Mouse (Mus musculus) thymus, adult 18-20 months (tissue): ENCODE measurements around the gene Gsdma2.
"Not testable (repeated sequence)": the region's sequence is repeated elsewhere in the genome, so short reads cannot be mapped to it uniquely, and the experiment has no call there.

Experiments used
- DNase-seq, 2 experiments: peaks; one replicate each; pipeline ENCODE4 v3.0.0; 2022; ENCODE audit warnings: mixed read lengths in 2 of 2

The Gsdma2 gene

DNA sequence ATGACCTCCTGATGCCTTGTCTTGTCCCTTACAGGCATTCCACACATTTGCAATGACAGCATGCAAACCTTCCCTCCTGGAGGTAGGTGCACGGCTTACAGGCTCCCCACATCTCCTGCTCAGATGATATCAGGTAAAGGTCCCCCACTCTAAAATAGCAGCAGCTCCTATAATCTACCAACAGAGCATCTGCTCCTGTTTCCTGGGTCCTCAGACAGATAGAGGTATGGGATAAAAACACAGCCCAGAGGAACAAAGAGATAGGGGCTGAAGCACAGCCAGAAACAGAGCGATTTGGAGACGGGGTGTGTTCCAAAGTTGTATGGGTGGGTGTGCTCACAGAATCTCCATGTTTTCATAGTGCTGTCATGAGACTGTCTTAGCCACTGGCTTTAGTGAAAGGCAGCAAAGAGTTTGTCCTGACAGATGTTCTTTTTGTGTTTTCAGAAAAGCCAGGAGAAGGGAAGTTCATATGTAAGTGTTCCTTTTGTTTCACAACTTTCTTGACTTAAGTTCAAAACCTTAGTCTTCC lies 24.8 kb downstream of the Gsdma2 start:
- DNase-seq: no peak

DNA sequence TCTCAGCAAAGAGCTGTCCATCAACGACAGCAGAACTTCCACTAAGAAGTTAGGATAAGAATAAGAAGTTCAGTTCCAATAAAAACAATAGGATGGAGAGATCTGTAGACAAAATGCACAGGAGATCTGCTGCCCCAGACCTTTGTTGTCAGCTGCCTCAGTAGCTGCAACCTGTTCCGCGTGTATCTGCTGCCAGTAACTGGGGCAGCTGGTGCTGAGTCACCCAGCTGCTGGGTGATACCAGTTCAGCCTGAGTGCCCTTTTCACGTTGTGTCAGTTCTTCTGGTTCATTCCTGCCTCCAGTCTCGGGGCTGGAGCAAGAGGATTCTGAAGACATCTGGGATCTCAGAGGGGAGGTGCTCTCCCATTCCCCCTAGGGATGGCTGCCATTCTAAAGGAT lies 25.3 kb downstream of the Gsdma2 start:
- DNase-seq: no peak

DNA sequence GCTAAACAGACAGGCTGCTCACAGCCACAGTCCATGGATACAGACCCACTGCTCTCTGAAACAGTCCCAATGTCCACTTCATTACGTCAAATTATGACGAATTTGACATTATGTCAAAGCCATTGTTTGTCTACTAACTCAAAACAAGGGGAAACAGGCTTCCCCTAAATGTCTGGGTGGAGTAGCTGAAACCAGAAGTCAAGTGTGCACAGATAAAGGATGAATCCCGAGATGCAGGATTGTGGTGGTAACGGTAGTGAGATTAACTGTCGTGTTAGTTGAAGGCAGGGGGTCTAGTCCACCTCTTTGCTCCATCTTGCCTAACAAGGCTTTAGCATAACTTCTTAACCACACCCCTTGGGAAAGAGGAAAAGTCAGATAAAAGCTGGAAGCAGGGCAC lies 25.9 kb downstream of the Gsdma2 start:
- DNase-seq: no peak

DNA sequence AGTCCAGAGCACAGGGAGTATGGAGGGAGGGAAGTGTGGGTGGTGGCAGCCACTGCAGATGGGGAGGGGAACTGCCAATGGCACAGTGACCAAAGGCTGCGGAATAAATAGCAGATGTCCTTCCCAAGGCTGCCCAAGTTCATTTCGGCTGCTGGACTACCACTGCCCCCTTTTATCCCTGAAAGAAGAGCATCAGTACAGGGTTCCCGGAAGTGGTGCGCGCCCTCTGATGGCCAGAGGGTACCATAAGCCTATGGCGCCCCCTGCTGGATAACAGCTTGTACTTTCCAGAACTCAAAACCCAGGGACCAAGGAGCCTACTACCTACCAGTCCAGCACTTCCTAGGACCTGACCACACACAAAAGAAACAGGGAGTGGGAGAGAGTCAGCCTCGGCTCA lies 26.6 kb downstream of the Gsdma2 start:
- DNase-seq: peak; percentile 35 to 36

DNA sequence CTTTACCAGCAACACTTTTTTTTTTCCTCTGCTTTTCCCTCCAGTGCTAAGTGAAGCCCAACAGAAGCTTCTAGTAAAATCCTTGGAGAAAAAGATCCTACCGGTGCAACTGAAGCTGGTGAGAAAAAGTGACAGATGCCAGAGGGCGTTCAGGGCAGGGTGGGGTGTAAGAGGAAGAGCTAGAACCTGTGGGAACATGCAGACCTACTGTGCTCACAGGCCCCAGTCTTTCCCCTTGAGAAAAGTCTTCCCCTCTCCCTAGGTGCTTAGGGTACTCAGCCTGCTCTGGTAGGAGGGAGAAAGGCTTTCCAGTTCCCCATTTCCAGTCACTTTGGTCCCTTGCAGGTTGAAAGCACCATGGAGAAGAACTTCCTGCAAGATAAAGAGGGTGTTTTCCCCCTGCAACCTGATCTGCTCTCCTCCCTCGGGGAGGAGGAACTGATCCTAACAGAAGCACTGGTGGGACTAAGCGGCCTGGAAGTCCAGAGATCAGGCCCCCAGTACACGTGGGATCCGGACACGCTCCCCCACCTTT lies 29.3 kb downstream of the Gsdma2 start:
- DNase-seq: no peak

DNA sequence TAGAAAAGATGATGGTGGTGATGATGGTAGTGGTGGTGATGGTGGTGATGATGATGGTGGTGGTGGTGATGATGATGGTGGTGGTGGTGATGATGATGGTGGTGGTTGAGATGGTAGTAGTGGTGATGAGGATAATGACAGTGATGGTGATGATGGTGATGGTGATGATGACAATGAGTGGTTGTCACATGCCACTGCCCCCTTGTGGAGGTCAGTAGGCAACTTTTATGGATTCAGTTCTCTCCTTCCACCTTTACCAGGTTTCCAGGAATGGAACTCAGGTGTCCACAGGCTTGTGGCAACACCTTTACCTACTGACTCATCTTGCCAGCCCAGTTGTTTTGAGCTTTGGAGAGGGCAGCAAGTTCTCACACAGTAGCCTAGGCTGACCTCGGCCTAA lies 33.5 kb downstream of the Gsdma2 start:
- DNase-seq: no peak

DNA sequence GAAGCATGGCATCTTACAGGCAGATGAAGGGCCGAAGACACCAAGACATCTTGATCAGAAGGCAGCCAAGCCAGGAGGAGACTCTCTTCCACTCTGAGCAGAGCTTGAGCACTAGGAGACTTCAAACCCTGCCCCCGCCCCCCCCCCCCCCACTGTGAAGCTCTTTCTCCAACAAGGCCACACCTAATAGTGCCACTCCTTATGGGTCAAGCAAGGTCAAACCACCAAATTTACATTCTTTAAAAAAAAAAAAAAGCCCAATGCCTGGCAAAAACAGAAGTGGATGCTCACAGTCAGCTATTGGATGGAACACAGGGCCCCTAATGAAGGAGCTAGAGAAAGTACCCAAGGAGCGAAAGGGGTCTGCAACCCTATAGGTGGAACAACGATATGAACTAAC lies 34.0 kb downstream of the Gsdma2 start:
- not testable (repeated sequence) for DNase-seq

DNA sequence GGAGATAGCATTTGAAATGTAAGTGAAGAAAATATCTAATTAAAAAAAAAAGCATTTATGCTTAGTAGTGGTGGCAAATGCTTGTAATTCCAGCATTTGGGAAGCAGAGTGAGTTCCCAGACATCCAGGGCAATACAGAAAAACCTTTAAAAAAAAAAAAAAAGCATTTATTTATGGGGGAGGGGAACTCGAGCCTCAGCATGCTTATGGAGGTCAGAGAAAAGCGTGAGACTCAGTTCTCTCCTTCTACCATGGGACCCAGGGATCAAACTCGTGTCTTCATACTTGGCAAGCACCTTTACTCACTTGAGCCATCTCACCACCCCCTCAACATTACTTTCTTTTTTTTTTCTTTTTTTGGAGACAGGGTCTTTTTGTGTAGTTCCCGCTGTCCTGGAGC lies 34.6 kb downstream of the Gsdma2 start:
- no peak for DNase-seq

DNA sequence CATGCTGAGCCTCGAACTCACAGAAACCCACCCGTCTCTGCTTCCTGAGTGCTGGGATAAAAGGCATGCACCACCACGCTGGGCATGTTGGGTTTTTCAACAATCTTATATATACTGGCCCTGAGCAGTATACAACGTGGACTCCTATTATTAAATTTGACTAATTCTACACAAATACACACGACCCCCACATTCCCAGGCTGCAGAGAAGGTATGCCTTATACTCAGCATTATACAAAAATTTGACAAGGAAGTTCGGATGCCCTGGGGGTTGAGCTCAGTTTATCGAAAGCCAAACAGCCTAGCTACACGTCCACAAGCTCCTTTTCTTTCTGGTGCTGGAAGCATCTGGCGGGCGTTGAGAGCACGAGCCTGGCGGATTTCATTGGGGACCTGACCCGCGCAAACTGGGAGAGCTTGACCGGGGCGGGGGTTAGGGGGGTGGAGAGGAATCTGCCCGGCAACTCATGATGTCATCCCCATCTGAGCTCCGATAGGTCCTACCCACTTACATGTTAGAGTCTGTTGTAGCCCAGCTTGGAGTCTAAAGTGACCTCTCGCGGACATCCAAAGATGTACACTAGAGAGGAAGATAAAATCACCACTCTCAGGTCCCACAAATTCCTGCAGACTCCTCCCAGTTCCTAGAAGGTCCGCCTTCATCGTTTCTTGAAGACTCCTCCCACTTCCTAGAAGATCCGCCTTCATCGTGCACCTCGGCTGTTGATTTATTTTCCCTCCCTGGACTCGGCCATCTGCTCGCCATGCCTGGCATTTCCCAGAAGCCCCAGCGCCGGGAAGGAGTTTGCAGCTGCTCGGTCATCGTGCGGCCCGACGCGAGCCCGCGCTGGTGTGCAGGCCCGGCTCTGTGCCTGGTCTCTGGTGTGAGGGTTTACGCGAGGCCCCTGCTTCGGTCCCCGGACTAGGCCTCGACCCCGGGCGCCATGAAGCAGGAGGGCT lies 35.5 kb downstream of the Gsdma2 start, which contains the start of gene Psmd3:
Gene Psmd3, plus strand, starts transcription at position 769 of the 960 bp plus-strand sequence.
- peak; percentile 90 to 93 for DNase-seq

DNA sequence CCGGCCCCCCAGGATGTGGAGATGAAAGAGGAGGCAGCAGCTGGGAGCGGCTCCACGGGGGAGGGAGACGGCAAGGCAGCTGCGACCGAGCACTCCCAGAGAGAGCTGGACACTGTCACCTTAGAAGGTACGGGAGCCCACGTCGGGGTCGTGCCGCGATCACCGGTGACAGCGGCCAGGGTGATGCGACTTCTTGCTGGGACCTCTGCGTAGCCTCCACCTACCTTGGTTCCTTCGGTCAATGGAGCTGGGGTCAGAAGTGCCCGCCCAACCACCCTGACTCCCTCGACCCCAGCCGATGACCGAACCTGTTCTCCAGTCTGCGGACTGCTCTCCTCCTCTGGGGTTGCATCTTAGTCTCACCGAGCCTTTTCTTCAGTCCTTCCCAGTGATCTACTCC lies 36.3 kb downstream of the Gsdma2 start:
- DNase-seq: no peak

DNA sequence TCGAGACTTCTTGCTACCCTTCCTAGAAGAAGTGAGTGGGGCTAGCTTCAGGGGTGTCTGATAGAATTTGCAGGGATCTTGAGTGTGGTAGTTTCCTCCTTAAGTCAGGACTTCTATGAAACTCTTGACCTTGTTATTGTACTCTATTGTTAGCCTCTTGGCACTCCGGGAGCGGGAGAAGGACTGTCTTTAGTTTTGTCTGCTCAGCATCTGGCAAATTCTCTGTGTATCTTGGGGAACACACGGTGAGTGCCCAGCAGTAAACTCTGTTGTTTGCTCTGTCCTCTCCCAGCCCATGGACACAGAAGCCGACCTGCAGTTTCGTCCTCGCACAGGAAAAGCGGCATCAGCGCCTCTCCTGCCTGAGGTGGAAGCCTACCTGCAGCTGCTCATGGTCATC lies 39.1 kb downstream of the Gsdma2 start:
- DNase-seq: no peak

DNA sequence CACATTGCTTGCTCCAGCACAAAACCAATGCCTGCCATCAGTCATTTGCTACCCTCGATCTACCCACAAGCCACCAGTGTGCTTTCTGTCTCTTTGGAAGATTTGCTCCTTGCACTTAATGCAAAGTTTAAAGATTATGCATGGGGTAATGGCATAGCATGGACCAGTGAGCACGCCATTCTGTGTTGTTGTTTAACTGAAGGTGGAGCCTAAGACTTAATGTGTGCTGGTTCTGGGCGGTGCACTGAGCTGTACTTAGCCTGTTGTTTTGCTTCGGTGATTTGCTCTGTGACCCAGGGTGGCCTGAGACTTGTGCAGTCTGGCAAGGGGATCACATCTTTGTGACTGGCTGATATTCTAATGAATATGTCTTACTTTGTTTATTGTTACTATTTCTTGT lies 40.4 kb downstream of the Gsdma2 start:
- DNase-seq: no peak

DNA sequence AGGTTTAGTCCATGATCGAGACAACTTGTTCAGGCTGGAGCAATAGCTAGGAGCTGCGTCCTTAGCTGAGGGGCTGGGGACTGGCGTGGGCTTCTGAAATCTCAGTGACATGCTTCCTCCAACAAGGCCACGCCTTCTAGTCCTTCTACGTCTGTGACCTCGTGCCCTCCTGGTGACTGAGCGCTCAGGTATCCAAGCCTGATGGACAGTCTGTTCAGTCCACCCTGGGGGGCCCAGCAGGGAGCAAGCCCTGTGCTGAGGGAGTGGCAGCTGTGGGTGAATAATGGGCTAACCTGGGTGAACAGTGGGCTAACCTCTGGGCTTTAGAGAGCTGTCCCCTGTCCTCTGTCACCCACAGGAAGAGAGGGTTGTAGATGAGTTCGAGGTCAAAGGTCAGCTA lies 41.5 kb downstream of the Gsdma2 start:
- no peak for DNase-seq

DNA sequence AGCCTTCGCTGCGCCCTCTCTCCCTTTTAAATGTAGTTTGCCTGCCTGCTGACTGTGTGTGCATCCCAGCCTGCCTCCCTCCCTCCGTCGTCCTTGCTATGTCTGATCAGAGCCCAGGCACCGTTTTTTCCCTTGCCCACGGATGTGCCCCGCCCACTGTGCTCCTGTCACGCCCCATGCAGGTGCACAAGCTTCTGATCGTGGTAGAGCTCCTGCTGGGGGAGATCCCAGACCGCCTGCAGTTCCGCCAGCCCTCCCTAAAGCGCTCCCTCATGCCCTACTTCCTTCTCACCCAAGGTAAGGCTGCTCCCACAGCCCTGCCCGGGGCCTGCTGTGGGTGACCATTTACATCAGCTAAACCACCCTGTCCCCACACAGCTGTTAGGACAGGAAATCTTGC lies 46.6 kb downstream of the Gsdma2 start:
- DNase-seq: peak; percentile 81

DNA sequence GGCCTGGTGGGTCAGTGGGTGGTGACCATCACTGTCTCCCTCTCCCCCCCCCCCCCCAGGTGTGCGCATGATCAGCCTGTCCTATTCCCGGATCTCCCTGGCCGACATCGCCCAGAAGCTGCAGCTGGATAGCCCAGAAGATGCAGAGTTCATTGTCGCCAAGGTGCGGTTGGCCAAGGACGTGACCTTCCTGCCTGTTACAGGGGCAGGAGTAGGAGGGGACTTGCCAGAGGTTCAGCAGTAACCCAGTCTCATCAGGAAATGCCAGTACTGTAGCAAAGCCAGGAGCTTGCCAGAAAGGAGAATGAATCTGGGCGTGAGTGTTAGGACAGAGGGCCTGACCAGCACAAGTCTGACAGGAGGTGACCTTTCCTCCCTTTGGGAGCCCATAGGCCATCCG lies 47.2 kb downstream of the Gsdma2 start:
- DNase-seq: no peak

DNA sequence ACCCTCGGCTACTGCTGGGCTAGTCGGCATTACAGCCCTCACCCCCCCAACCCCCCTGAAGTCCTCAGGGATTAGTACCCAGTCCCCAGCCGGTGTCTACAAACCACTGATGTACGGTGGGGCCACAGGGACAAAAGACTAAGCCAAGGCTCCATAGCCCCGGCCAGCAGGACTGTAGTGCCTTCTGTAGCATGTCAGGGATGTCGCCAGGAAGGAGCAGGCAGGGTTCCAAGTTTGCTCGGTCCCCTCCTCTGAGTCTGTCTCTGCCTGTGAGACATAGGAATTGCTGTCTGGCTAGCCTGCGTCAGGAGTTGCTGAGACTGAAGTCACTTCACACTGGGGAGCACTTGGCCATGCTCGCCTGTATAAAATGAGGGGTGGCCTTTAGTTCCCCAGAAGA lies 47.7 kb downstream of the Gsdma2 start:
- DNase-seq: no peak

DNA sequence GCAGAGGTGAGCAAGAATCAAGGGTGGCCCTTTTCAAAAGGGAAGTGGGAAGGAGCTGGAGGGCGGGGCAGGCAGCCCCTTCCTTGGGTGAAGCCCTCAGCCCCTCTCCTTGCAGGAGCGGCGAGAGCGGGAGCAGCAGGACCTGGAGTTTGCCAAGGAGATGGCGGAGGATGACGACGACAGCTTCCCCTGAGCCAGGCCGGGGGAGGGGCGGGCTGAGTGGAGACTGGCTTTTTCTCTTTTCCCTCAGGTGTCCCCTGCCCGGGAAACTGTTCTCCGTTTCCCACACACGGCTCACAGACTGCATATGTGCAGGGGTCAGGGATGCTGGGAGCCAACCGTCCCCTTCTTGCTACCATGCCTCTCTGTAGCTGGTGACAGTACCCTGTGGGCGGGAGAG lies 48.8 kb downstream of the Gsdma2 start:
- DNase-seq: no peak

DNA sequence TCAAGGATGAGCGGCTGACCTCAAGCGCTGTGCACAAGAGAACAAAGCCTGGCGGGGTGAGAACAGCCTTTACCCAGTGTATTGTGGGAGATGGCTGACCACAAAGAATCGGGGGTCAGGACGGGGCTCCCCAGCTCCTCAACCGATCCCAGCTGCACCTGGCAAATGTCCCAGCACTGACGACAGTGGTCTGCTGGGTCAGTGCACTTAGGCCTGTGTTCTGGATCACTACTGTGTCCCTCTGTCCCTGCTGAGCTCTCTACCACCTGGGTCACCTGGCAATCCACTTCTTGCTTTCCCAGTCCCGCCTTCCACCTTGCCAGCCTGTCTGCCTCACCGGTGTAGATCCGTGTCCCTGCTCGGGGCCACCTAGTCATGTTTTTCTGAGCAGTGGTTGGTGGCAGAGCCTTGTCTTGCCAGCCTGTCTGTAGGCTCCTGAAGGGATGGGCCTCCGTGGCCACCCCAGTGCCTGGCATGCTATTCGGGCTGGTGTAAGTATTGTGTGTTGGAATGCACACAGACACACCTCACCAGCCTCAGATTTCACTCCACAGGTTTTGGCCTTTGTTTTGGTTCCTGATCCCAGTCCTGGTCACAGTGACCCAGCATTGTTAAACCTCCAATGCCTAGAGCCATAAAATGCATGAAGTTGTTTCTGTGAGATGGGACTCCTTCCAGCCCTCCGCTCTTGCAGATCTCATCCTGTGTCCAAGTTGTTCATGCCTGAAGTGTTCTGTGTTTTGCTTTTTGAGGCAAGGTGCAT lies 50.1 kb downstream of the Gsdma2 start:
- no peak for DNase-seq

DNA sequence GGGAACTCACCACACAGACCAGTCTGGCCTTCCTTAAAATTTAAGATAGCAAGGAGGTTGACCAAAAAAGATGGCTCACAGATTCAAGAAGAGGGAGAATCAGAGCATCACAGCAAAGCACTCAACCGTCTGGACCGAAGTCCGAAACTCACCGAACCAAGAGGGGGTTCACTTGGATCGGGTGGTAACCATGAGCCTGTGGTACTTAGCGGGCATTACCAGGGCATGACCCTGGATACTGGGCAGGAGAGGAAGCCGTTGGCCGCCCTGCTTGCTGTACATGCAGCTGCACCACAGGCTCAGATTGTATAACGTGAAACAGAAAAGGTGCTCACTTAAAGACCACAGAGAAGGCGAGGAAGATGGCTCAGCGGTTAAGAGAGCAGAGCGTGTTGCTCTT lies 50.7 kb downstream of the Gsdma2 start:
- no peak for DNase-seq

DNA sequence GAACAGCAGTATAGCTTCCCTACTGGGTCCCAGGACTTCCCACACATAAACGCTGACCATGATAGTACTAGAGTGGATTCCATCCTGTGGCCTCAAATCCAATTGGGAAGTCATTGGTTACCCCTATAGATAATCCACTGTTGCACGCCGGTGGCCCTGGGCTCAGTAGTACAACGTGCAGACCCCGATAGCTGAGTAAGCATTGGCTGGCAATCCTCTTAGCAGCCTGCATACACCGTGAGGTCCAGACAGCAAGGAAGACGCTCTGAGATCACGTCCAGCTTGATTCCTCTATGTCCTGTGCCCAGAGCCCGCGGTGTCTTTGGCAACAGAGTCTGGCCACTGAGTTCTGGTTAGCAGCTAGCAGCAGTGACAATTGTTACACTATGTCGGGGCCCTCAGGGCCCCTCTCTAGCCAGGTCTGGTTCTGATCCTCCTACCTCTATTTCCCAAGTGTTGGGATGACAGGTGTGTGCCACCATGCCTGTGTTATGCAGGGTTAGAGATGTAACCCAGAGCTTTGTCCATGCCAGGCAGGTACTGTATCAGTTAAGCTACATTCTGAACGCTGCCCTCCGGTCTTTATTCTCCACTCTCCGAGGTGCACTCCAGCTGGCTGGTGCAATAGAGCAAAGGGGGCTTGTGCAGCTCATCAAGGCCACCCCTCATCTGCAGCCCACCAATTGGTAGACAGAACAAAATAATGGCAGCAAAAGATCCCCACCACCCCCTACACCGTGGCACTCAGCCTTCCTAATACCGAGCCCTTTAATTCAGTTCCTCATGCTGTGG lies 52.5 kb downstream of the Gsdma2 start:
- DNase-seq: no peak

DNA sequence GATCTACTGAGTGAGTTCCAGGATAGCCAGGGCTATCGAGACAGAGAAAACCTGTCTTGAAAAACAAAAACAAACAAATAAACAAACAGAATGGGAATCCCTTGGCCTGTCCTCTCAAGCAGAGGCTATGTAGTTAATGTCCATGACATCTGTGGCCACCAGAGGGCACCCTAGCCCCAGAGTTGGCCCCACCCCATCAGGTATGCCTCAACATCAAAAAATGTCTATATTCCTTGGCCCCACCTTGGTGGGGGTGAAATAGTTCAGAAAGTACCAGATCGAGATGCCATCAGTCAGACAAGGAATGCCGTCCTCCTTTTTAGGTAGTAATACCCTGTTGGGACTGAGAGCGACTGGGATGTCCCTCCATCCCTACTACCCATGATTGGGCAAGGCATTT lies 53.4 kb downstream of the Gsdma2 start:
- DNase-seq: peak; percentile 38 to 47

DNA sequence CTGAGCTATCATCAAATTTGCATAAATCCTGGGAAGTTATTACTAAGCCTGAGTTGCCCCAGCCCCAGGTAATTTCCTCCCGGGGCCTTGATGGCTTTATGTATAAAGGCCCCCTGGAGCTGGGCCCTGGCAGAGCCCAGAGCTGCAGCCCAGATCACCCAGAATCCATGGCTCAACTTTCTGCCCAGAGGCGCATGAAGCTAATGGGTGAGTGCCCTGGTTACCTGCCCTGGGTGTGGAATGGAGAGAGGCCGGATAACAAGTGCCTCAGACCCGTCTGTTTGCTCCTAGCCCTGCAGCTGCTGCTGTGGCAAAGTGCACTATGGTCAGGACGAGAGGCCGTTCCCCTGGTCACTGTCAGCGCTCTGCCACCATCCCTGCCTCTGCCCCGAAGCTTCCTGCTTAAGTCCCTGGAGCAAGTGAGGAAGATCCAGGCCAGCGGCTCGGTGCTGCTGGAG lies 54.7 kb downstream of the Gsdma2 start, which contains the start of gene Csf3:
Gene Csf3, plus strand, starts transcription at position 51 of the 458 bp plus-strand sequence.
- DNase-seq: no peak
